Mouse (Mus musculus): ENCODE data around the gene Avp. TPM values are rescaled to one million over a fixed set of nuclear protein-coding genes. Genes with fewer than 3 reads are reported as not detected.

Gene Avp
- polyA plus RNA-seq (2017; shearing (Covaris generic)): not detected

GRCm38 (mm10) chr2:130582552-130582951, at the start of gene Avp:
Gene Avp, minus strand, starts transcription at chr2:130582554.

GRCm38 (mm10) chr2:130629839-130630203, 47.5 kb upstream of the Avp start, which contains the start of the genes Fastkd5 and Ubox5:
Gene Fastkd5, minus strand, starts transcription at chr2:130630027.
Gene Ubox5, minus strand, starts transcription at chr2:130630038.

GRCm38 (mm10) chr2:130575873-130576272, 6.5 kb downstream of the Avp start, which contains the start of gene Oxt:
Gene Oxt, plus strand, starts transcription at chr2:130576173.

GRCm38 (mm10) chr2:130563212-130564055, 18.9 kb downstream of the Avp start, which contains the start of gene Mrps26:
Gene Mrps26, plus strand, starts transcription at chr2:130563742.

Other genes with a start within 250 kb of the Avp start
- gene Cpxm1, start 185.0 kb downstream of the Avp start, polyA plus RNA-seq (2017; shearing (Covaris generic)): 0.29 TPM
- not detected for gene Gm28372, start 177.3 kb downstream of the Avp start, polyA plus RNA-seq (2017; shearing (Covaris generic))
- gene 1700020A23Rik, start 177.3 kb downstream of the Avp start, polyA plus RNA-seq (2017; shearing (Covaris generic)): not detected
- not detected for gene Tmem239, start 176.1 kb downstream of the Avp start, polyA plus RNA-seq (2017; shearing (Covaris generic))
- 314 TPM for gene Vps16, start 158.2 kb downstream of the Avp start, polyA plus RNA-seq (2017; shearing (Covaris generic))
- 20.1 TPM for gene Pced1a, start 157.9 kb downstream of the Avp start, polyA plus RNA-seq (2017; shearing (Covaris generic))
- 42.0 TPM for gene Ptpra, start 132.3 kb downstream of the Avp start, polyA plus RNA-seq (2017; shearing (Covaris generic))
- gene Mrps26, start 18.8 kb downstream of the Avp start, polyA plus RNA-seq (2017; shearing (Covaris generic)): 39.1 TPM
- gene Oxt, start 6.4 kb downstream of the Avp start, polyA plus RNA-seq (2017; shearing (Covaris generic)): not detected
- gene Fastkd5, start 47.5 kb upstream of the Avp start, polyA plus RNA-seq (2017; shearing (Covaris generic)): 19.9 TPM
- 16.3 TPM for gene Ubox5, start 47.5 kb upstream of the Avp start, polyA plus RNA-seq (2017; shearing (Covaris generic))
- gene Lzts3, start 60.2 kb upstream of the Avp start, polyA plus RNA-seq (2017; shearing (Covaris generic)): 0.38 TPM
- 185 TPM for gene Ddrgk1, start 82.1 kb upstream of the Avp start, polyA plus RNA-seq (2017; shearing (Covaris generic))
- 56.4 TPM for gene Itpa, start 85.1 kb upstream of the Avp start, polyA plus RNA-seq (2017; shearing (Covaris generic))
- 0.35 TPM for gene Slc4a11, start 115.0 kb upstream of the Avp start, polyA plus RNA-seq (2017; shearing (Covaris generic))

Data from CD4-positive, CD25-positive, alpha-beta regulatory T cell, adult 9 weeks (primary cell).